Mouse (Mus musculus): Measurements from ENCODE around the gene Runx3. TPM values are rescaled to one million over a fixed set of nuclear protein-coding genes. Genes with fewer than 3 reads are reported as not detected.
"Not testable (repeated sequence)": the region's sequence is repeated elsewhere in the genome, so short reads cannot be mapped to it uniquely, and the experiment has no call there.

Runx3 gene
- polyA plus RNA-seq, 1 experiment, result 0.21 TPM

DNA sequence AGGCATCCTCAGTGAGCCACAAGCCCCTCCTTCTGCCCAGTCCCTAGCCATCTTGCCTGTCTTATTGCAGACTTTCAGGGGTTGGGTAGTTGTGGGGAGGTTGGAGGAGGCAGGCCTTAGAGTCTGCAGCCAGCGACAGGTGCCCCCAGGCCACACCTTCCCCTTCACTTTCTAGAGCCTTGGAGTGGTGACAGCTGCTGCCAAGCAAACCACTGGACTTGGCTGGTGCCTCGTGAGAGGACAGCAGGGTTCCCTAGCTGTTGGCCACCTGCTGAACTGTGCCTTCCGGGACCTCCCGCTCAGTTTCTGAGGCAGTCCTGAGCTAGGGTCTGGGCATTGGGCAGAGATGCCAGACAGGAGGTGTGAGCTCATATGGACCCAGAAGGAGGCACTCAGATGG, 49.0 kb downstream of the Runx3 start:
- DNase-seq (ENCODE audit: low spot score), result no peak

DNA sequence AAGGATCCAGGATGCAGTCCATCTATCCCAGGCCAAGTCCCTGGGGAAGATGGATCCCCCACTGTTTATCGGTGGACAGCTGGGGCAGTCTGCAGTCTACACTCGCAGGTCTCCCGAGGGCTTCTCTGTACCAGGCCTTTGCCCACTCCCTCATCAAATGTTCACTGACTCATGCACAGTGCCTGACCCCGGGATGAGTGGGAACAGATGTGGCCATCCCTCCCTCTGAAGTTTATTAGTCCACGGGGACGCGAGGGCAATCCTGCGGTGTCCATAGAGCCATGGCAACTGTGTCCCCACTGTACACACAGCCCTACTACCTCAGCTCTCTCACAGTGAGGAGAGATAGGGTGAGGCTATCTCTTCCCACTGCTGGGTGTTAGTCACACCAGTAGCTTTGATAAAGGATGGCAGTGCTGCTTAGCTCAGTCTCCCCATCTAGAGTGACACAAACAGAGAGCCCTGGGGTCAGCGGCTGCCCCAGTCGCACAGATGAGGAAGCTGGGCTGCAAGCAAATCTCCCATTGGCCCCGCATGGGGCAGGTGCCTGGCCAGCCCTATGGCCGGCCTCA, 50.9 kb downstream of the Runx3 start:
- no peak for DNase-seq (ENCODE audit: low spot score)

- DNase-seq (ENCODE audit: low spot score), result no peak
Measured at GRCm38 (mm10) chr4:135175406-135176120, 55.1 kb downstream of the Runx3 start.

- no peak for DNase-seq (ENCODE audit: low spot score)
Measured at GRCm38 (mm10) chr4:135177568-135177967, 57.1 kb downstream of the Runx3 start.

DNA sequence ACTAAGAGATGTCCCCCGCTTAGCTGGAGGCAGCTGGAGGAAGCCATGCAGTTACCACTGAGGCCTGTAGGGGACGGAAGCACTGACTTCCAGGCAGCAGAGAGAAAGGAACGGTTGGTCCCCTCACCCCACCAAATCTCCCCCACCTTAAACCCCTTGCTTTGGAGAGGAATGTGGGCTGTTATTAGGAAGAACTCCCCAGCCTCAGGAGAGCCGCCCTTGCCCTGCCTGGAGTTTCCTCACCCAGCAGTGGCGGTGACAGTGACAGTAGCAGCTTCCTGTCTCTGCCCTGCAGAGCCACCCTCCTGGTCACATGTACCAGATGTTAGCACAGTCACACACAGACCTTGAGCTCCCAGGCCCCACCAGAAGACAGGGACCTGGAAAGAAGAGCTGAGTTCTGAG, 58.6 kb downstream of the Runx3 start:
- DNase-seq (ENCODE audit: low spot score), result no peak

- DNase-seq (ENCODE audit: low spot score), result no peak
Measured at GRCm38 (mm10) chr4:135181819-135182218, 61.4 kb downstream of the Runx3 start.

DNA sequence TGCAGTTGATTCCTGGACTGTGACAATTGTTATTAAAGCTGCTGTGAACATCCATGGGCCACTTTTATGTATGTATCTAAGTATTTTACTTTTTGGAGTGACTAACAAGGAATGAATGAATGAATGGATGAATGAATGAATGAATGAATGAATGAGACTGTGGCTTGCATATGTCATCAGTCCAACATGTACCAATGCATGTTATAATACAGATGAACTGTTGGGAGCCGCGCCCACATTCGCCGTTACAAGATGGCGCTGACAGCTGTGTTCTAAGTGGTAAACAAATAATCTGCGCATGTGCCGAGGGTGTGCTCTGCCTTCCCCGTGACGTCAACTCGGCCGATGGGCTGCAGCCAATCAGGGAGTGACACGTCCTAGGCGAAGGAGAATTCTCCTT, 63.8 kb downstream of the Runx3 start:
- DNase-seq (ENCODE audit: low spot score), result not testable (repeated sequence)

DNA sequence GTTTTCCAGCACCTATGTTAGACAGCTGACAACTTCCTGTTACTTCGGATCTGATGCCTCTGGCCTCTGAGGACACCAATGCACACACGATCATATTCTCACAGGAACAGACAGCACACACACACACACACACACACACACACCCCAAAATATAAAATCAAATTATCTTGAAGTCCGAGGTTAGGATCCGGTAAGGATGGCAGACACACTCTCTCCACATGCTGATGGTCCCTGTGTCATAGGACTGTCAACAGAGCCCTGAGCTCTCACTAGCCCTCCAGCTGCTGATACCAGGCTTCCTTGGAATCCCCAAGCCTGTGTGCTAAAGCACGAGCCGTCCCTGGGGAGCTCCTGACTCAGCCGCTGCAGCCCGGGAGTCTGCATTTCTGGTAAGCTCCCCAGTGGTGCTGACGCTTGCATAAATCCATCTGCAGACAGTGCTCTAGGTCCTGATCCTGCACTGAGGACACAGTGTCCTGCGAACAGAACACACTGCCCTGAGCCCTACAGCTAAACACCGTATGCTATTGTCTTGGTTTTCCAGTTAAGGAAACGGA, 69.1 kb downstream of the Runx3 start:
- DNase-seq (ENCODE audit: low spot score), result no peak

- DNase-seq (ENCODE audit: low spot score), result no peak
Measured at GRCm38 (mm10) chr4:135190364-135190763, 69.9 kb downstream of the Runx3 start.

DNA sequence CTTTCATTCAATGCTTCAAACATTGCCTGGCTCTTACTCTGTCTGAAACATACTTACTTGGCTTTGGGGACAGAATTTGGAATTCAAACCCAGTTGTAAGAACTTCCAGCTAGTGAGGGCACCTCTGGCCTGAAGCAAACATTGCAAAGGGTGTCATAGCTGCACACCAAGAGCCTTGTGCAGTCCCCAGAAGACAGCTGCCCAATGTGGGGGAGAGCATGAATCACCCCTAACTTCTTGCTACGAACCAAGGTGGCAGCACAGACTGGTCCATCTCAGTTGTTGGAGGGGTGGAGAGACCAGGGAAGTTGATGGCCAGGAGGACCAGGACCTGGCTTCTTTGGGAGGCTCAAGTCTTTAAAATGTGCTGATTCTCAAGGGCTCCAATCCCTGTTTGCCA, 70.7 kb downstream of the Runx3 start:
- DNase-seq (ENCODE audit: low spot score), result no peak

GRCm38 (mm10) chr4:135191604-135192003, 71.2 kb downstream of the Runx3 start:
- no peak for DNase-seq (ENCODE audit: low spot score)

DNA sequence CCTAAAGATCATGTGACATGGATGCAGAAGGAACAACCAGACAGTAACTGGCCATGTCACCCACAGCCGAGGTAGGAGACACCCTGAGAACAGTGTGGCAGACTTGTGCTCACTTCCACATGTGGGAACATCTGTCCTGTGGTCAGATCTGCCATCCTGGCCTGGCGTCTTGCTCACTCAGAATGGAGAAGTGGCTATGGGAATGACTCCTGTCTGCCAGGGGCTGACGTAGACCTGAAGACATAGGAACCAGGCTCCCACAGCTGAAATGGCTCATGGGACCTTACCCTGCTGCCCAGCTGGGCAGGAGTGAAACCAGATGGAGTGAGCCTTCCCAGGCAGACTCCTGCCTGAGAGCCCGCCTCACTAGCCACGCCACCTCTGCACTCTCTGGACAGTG, 72.4 kb downstream of the Runx3 start:
- no peak for DNase-seq (ENCODE audit: low spot score)

- no peak for DNase-seq (ENCODE audit: low spot score)
Measured at GRCm38 (mm10) chr4:135197857-135198256, 77.4 kb downstream of the Runx3 start.

DNA sequence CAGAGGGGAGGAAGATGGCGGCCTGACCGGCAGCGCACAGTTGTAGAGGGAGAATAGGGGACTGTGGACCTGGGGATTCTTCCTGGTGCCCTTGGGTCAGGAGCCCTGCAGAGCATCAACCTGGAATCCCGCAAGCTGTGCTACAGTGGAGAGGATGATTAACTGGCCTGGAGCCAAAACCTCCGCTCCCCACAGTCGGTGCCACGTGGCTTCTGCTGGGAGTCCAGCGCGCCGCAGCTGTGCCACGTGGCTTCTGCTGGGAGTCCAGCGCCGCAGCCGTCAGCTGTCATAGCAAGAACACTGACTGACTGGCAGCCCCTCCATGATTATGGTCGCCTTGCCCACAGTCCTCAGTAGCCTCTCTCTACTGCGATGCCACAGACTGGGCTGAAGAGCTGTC, 81.3 kb downstream of the Runx3 start:
- no peak for DNase-seq (ENCODE audit: low spot score)

- no peak for DNase-seq (ENCODE audit: low spot score)
Measured at GRCm38 (mm10) chr4:135203279-135203678, 82.8 kb downstream of the Runx3 start.

DNA sequence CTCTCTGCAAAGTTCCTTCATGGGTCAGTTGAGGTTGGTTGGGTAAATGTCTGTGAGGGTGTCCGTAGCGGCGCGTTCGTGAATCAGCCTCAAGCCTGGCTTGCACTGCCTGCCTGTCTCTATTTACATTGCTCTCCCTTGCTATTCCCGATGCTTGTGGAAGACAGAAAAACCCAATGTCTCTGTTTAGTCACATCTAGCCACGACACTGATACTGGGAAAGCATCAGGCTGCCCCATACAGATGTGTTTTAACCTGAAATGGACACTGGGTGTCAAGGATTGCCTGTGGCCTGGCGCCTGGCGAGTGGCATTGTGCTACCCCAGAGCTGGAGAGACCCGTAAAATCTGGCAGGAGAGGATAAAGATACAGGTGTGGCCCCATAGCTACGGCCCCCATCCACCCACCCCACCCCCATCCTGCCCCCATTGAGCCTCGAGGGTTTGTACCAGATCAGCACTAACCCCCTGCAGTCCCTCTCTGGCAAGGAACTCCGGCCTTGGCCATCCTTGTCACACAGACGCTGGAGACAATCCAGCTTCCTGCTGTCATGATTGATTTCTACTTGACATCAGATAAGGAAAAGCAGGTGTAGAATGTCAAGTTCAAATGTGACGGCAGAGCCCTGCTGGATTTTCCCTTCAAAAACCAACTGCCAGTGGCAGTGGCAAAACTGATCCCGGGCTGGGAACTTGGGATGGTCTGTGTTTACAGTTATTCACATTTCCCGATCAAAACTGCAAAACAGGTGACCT, 83.5 kb downstream of the Runx3 start:
- DNase-seq (ENCODE audit: low spot score), result no peak

- no peak for DNase-seq (ENCODE audit: low spot score)
Measured at GRCm38 (mm10) chr4:135204666-135205065, 84.2 kb downstream of the Runx3 start.

DNA sequence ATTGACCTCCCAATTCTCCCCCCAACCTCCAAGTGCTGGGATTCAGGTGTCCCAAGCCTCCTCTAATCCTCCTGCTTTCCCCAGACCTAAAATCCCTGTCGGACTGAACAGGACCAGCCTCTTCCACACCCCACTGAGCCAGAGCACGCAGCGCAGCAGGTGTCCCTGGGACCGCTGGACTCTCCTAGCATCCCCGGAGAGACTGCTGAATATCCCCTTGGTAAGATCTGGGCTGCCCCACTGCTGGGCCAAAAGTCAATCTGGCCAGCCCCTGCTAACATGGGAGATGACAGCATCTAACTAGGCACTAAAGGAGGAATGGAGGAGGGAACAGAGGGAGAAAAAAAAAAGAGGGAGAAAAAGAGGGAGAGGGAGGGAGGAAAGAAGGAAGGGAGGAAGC, 84.8 kb downstream of the Runx3 start:
- no peak for DNase-seq (ENCODE audit: low spot score)

- DNase-seq (ENCODE audit: low spot score), result peak; percentile 62
Measured at GRCm38 (mm10) chr4:135205711-135206600, 85.5 kb downstream of the Runx3 start.

DNA sequence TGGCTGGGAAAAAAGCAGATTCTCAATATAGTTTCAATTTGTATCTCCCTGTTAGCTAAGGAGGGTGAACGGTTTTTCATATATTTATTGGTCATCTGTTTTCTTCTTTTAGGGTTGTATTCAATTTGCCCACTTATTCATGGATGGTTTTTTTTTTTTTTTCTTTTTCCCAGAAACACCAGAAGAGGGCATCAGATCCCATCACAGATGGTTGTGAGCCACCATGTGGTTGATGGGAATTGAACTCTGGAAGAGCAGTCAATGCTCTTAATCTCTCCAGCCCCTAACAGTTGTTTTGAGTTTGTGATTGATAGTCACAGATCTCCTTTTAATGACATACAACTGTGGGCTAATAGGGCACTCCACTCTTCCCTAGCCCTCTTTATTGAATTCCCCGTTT, 89.4 kb downstream of the Runx3 start:
- no peak for DNase-seq (ENCODE audit: low spot score)

- DNase-seq (ENCODE audit: low spot score), result peak; percentile 47
Measured at GRCm38 (mm10) chr4:135219652-135220051, 99.2 kb downstream of the Runx3 start.

GRCm38 (mm10) chr4:135220641-135221040, 100.2 kb downstream of the Runx3 start:
- no peak for DNase-seq (ENCODE audit: low spot score)
